Mouse (Mus musculus): ENCODE measurements around the gene Xab2. TPM values are rescaled to one million over a fixed set of nuclear protein-coding genes. Genes with fewer than 3 reads are reported as not detected.

Xab2 gene
- 31.6 TPM for polyA plus RNA-seq (2015; fragmentation: Illumina TruSeq; extraction: RNeasy Lipid Tissue Mini Kit (QIAGEN cat#74804); ENCODE audit: low read depth, low replicate concordance)

DNA sequence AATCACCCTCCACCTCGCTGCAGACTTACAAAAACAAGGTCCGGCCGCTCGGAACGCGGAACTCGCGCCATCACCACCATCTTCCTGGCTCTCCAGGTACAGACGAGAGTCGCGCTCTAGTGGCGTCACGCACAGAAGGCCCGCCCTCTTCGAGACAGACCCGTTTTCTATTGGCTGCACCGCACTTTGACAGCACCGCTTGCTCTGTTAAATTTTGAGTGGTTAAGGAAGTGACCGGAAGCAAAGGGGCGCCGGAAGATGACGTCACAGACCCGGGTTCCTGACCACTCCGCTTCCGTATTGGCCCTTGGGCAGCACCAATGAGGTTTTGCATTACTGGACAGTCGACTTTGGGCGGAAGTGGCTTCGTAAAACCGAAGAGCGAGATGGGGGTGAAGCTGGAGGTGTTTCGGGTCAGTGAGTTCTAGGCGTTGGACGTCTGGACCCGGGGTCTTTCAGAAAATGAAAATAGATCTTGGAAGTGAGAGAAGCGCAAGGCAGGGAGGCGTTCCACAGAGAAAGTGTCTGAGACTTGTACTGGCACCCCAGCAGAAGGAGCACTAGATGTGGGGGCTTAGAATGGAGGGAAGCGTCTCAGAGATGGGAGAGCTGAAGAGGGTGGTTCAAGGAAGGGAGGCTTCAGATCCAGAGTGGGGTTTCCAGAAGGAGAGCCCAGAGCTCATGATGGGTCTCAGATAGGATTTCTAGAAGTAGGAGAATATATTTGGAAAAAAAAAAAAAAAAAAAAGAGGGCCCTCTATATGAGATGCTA is at the start of gene Xab2, which contains the start of gene Pet100:
TSS of gene Xab2 (minus strand) at position 118 of the 772 bp plus-strand sequence.
TSS of gene Pet100 (plus strand) at position 350 of the 772 bp plus-strand sequence.

DNA sequence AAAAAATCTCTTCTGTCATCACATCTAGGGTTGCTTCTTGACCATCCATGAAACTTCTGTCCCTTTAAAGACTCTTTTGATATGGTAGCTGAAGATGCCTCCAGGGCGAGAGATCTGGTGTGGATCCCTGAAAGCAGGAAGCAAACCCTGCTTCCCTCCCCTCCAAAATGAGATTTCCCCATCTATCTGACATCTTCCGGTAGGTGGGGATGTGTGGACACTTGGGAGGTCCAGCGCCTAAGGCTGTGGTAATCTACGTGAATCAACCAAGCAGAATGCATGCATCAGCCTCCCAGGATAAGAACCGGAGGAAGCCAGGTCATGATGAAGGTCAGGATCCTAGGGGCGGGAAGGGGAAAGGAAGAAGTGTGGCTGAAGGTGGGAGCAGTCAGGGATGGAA is 44.4 kb upstream of the Xab2 start, which contains the start of gene Mcemp1:
TSS of gene Mcemp1 (plus strand) at position 248 of the 400 bp plus-strand sequence.

DNA sequence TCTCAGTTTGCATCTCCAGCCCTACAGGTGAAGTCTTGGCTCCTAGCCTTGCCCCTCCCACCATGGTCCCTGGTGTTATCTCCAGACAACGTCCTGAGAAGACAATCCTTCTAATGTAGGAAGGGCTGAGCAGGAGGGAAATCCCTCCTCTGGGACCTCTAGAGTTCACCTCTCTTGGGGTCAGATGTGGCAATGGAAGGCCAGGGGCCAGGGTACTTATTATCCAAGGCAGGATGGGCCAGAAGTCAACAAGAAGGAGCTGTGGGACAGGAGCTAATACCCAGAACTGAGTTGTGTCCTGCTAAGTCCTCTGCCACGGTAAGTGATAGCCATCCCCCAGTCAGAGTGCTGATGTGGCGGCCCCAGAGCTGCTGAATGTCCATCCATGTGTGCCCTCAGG is 34.4 kb upstream of the Xab2 start, which contains the start of gene Retn:
TSS of gene Retn (plus strand) at position 245 of the 400 bp plus-strand sequence.

DNA sequence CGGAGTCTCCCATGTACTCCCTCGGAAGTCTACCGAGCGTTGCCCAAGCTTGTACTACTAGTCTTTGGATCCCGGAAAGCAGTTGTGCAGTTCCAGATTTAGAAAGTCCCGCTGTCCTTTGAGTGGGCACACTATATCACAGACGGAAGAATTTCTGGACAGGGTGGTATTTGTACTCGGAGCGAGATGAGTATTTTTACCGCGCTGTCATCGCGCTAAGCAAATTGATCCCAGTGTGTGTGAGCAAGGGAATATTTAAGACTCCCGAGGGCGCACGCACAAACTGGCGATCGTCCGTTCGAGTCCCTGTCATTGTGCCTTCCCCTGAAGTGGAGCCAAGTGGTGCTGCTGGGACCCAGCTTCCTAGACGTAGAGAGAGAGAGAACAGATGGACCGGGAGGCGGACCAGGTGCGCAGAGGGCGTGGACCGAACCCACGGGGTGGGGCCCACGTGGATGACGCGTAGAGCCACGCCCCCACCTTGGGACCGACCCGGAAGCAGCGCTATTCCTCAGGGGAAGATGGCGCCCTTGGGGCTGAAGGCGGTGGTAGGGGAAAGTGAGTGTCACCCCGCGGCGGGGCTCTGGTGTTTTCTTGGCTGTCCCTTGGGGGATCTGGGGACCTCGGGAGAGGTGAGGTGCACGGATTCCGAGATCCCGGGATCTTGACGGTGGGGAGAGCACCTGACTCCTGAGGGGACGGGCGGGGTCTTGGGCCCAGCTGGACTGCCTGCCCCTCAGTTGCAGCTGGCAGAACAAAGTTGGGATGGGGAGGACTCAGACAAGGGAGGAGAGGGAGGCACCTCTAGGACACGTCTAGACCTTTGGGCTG is 9.7 kb upstream of the Xab2 start, which contains the start of gene Stxbp2:
TSS of gene Stxbp2 (plus strand) at position 309 of the 831 bp plus-strand sequence.

DNA sequence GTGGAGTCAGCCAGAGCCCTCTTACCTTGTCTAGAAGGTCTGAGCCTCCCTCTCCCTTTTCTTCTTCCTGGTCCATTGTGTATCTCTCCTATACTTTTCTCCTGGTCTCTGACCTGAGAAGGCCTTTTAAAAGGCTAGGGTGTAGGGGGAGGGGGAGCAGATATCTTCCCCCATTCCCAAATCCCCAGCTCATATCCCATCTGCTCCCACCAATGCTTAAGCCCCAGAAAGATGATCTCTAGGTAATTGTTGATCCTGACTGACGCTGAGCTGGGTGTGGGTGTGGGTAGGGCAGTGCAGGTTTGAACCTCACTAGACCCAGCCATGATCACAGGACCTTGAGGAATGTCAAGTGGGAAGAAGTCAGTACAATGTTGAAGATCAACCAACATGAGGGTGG is 4.3 kb upstream of the Xab2 start, which contains the start of gene Pcp2:
TSS of gene Pcp2 (minus strand) at position 101 of the 400 bp plus-strand sequence.

DNA sequence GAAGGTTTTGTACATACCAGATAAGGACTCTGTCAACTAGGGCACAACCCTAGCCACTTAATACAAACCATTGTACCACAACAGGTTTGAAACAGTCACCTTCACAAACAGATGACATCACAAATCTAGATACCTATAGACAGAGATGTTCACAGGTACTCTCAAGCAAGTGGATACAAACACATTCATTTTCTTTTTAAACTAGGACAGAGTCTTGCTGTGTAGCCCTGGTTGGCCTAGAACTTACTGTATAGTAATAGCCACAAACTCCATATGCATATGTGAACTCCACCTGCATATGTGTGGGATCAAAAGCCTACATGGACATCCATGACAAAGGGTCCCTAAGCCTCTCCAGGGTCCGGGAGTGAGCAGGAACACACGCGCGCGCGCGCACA is 34.1 kb downstream of the Xab2 start, which contains the start of gene Camsap3:
TSS of gene Camsap3 (plus strand) at position 301 of the 398 bp plus-strand sequence.

DNA sequence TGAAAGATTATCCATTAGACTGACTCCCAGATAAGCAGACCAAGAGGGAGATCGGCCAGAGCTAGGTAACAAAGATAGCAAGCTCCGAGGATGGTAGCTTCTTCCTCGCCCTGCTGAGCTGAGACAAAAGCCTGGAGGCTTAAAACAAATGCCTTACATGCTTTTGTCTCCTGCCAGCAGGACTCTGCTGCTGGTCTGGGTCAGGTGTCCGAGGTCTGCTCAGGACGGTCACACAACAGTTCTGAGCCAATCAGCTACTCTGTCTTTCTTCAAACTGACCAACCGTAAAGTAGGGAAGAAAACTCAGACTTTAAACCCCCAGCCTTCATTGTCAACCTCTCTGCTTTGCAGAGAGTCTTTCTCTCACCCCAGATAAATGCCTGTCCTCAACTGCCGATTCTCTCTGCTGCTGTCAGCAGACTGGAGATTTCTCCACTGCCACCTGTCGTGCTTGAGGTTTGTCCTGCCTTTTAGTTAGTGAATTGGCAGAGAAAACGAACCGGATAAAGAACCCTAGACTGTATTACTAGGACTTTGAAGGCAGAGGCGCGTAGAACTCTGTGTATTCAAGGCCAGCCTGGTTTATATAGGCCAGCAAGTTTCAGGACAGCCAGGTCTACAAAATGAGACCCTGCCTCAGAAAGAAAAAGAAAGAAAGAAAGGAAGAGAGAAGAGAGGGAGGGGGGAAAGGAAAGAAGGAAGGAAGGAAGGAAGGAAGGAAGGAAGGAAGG is 53.3 kb downstream of the Xab2 start, which contains the start of gene C330021F23Rik:
TSS of gene C330021F23Rik (plus strand) at position 350 of the 731 bp plus-strand sequence.

Other genes starting within 250 kb of the Xab2 start
- 24.5 TPM for gene Arhgef18, start 228.3 kb downstream of the Xab2 start, polyA plus RNA-seq (2015; fragmentation: Illumina TruSeq; extraction: RNeasy Lipid Tissue Mini Kit (QIAGEN cat#74804); ENCODE audit: low read depth, low replicate concordance)
- gene Pex11g, start 153.6 kb downstream of the Xab2 start, polyA plus RNA-seq (2015; fragmentation: Illumina TruSeq; extraction: RNeasy Lipid Tissue Mini Kit (QIAGEN cat#74804); ENCODE audit: low read depth, low replicate concordance) = 1.0 TPM
- not detected for gene Tex45, start 150.5 kb downstream of the Xab2 start, polyA plus RNA-seq (2015; fragmentation: Illumina TruSeq; extraction: RNeasy Lipid Tissue Mini Kit (QIAGEN cat#74804); ENCODE audit: low read depth, low replicate concordance)
- 24.3 TPM for gene Zfp358, start 128.2 kb downstream of the Xab2 start, polyA plus RNA-seq (2015; fragmentation: Illumina TruSeq; extraction: RNeasy Lipid Tissue Mini Kit (QIAGEN cat#74804); ENCODE audit: low read depth, low replicate concordance)
- gene Mcoln1, start 120.9 kb downstream of the Xab2 start, polyA plus RNA-seq (2015; fragmentation: Illumina TruSeq; extraction: RNeasy Lipid Tissue Mini Kit (QIAGEN cat#74804); ENCODE audit: low read depth, low replicate concordance) = 89.1 TPM
- gene Pnpla6, start 105.9 kb downstream of the Xab2 start, polyA plus RNA-seq (2015; fragmentation: Illumina TruSeq; extraction: RNeasy Lipid Tissue Mini Kit (QIAGEN cat#74804); ENCODE audit: low read depth, low replicate concordance) = 48.2 TPM
- gene C330021F23Rik, start 53.3 kb downstream of the Xab2 start, polyA plus RNA-seq (2015; fragmentation: Illumina TruSeq; extraction: RNeasy Lipid Tissue Mini Kit (QIAGEN cat#74804); ENCODE audit: low read depth, low replicate concordance) = not detected
- 25.7 TPM for gene Camsap3, start 34.0 kb downstream of the Xab2 start, polyA plus RNA-seq (2015; fragmentation: Illumina TruSeq; extraction: RNeasy Lipid Tissue Mini Kit (QIAGEN cat#74804); ENCODE audit: low read depth, low replicate concordance)
- gene Pet100, start 232 bp upstream of the Xab2 start, polyA plus RNA-seq (2015; fragmentation: Illumina TruSeq; extraction: RNeasy Lipid Tissue Mini Kit (QIAGEN cat#74804); ENCODE audit: low read depth, low replicate concordance) = 90.1 TPM
- gene Pcp2, start 4.2 kb upstream of the Xab2 start, polyA plus RNA-seq (2015; fragmentation: Illumina TruSeq; extraction: RNeasy Lipid Tissue Mini Kit (QIAGEN cat#74804); ENCODE audit: low read depth, low replicate concordance) = not detected
- 87.8 TPM for gene Stxbp2, start 9.6 kb upstream of the Xab2 start, polyA plus RNA-seq (2015; fragmentation: Illumina TruSeq; extraction: RNeasy Lipid Tissue Mini Kit (QIAGEN cat#74804); ENCODE audit: low read depth, low replicate concordance)
- 1.5 TPM for gene Retn, start 34.5 kb upstream of the Xab2 start, polyA plus RNA-seq (2015; fragmentation: Illumina TruSeq; extraction: RNeasy Lipid Tissue Mini Kit (QIAGEN cat#74804); ENCODE audit: low read depth, low replicate concordance)
- gene Mcemp1, start 44.4 kb upstream of the Xab2 start, polyA plus RNA-seq (2015; fragmentation: Illumina TruSeq; extraction: RNeasy Lipid Tissue Mini Kit (QIAGEN cat#74804); ENCODE audit: low read depth, low replicate concordance) = 0.40 TPM
- gene Fcor, start 51.0 kb upstream of the Xab2 start, polyA plus RNA-seq (2015; fragmentation: Illumina TruSeq; extraction: RNeasy Lipid Tissue Mini Kit (QIAGEN cat#74804); ENCODE audit: low read depth, low replicate concordance) = 28.4 TPM
- 33.1 TPM for gene Trappc5, start 55.0 kb upstream of the Xab2 start, polyA plus RNA-seq (2015; fragmentation: Illumina TruSeq; extraction: RNeasy Lipid Tissue Mini Kit (QIAGEN cat#74804); ENCODE audit: low read depth, low replicate concordance)
- gene Fcer2a, start 72.9 kb upstream of the Xab2 start, polyA plus RNA-seq (2015; fragmentation: Illumina TruSeq; extraction: RNeasy Lipid Tissue Mini Kit (QIAGEN cat#74804); ENCODE audit: low read depth, low replicate concordance) = not detected
- not detected for gene Clec4g, start 99.3 kb upstream of the Xab2 start, polyA plus RNA-seq (2015; fragmentation: Illumina TruSeq; extraction: RNeasy Lipid Tissue Mini Kit (QIAGEN cat#74804); ENCODE audit: low read depth, low replicate concordance)
- 0.59 TPM for gene Cd209a, start 127.7 kb upstream of the Xab2 start, polyA plus RNA-seq (2015; fragmentation: Illumina TruSeq; extraction: RNeasy Lipid Tissue Mini Kit (QIAGEN cat#74804); ENCODE audit: low read depth, low replicate concordance)
- not detected for gene Cd209e, start 233.0 kb upstream of the Xab2 start, polyA plus RNA-seq (2015; fragmentation: Illumina TruSeq; extraction: RNeasy Lipid Tissue Mini Kit (QIAGEN cat#74804); ENCODE audit: low read depth, low replicate concordance)